Mouse (Mus musculus) thymus, adult 2 months (tissue): ENCODE results near the gene Olfr12. TPM values are rescaled to one million over a fixed set of nuclear protein-coding genes. Genes with fewer than 3 reads are reported as not detected.
A peak's percentile ranks its signal among the peaks of the same experiment; 100 is the strongest.

Experiments used
- DNase-seq: peaks from one replicate; pipeline ENCODE4 v3.0.0; 2021
- H3K27ac ChIP-seq: fragments of 200-500 bp; 2 replicates; pipeline ENCODE4 v1.5.1; 2012; ENCODE audit warnings: low read length, control low read depth; ENCODE audit not compliant: control insufficient read depth, insufficient read depth
- H3K27me3 ChIP-seq: fragments of 200-500 bp; 2 replicates; pipeline ENCODE4 v1.6.1; 2012; ENCODE audit warnings: mild to moderate bottlenecking, low read length, moderate library complexity, mixed read lengths; ENCODE audit not compliant: control insufficient read depth, insufficient read depth
- H3K36me3 ChIP-seq: fragments of 200-500 bp; 2 replicates; pipeline ENCODE4 v1.6.1; 2012; ENCODE audit warnings: mild to moderate bottlenecking, low read length, moderate library complexity; ENCODE audit not compliant: control insufficient read depth, insufficient read depth
- H3K4me1 ChIP-seq: fragments of 200-500 bp; replicated peaks from 2 replicates; pipeline ENCODE4 v1.6.1; 2012; ENCODE audit warnings: low read length; ENCODE audit not compliant: control insufficient read depth, insufficient read depth
- H3K4me3 ChIP-seq: fragments of 200-500 bp; 2 replicates; pipeline ENCODE4 v1.5.1; 2012; ENCODE audit warnings: mild to moderate bottlenecking, low read length, control low read depth, moderate library complexity; ENCODE audit not compliant: control insufficient read depth, insufficient read depth
- CTCF ChIP-seq: fragments of 200-500 bp; IDR thresholded peaks from 2 replicates; pipeline ENCODE4 v1.5.1; 2012; ENCODE audit warnings: mild to moderate bottlenecking, control low read depth, low read length, moderate library complexity, borderline replicate concordance; ENCODE audit not compliant: control insufficient read depth, poor library complexity, insufficient read depth; ENCODE audit errors: extremely low read depth
- POLR2A ChIP-seq: fragments of 200-500 bp; IDR thresholded peaks from 2 replicates; pipeline ENCODE4 v1.6.1; 2012; ENCODE audit warnings: mild to moderate bottlenecking, low read length, control low read depth, moderate library complexity; ENCODE audit not compliant: control insufficient read depth, poor library complexity, insufficient read depth; ENCODE audit errors: extremely low read depth
- WGBS: fragments of 180-500 bp; shearing (Covaris S2); methylation state at CpG from one replicate; pipeline ENCODE4 v1.1.7; 2018; 5-methylcytosine and 5-hydroxymethylcytosine counted together
- polyA plus RNA-seq: library from polyadenylated mRNA; depleted of rRNA; stranded (reverse); fragments of >200 nt; gene quantifications from 2 replicates; pipeline ENCODE4 v1.2.3, GENCODE M21; 2012

Gene Olfr12
- polyA plus RNA-seq, 1 experiment = 0.12 TPM

- Histone ChIP-seq H3K36me3 (no peaks in the 10 kb centered on the region), H3K4me3 (no peak overlapping the region), H3K27ac (no peak overlapping the region), H3K27me3 (no peaks in the 10 kb centered on the region), H3K4me1 (no peaks in the 10 kb centered on the region)
- WGBS = 2% methylated on average over 5 of the region's 5 CpGs
- TF ChIP-seq POLR2A = no peak
- no peak for TF ChIP-seq CTCF
- DNase-seq = peak; percentile 68
Observed at GRCm38 (mm10) chr1:92611008-92611407, 6.6 kb upstream of the Olfr12 start.

- Histone ChIP-seq H3K36me3 (no peaks in the 10 kb centered on the region), H3K4me1 (no peaks in the 10 kb centered on the region), H3K27me3 (no peaks in the 10 kb centered on the region), H3K4me3 (no peak overlapping the region), H3K27ac (no peak overlapping the region)
- TF ChIP-seq CTCF (no peak), POLR2A (no peak)
- DNase-seq = no peak
- 52% methylated on average over 4 of the region's 4 CpGs for WGBS
Observed at GRCm38 (mm10) chr1:92613175-92613574, 4.4 kb upstream of the Olfr12 start.

- 3% methylated on average over 1 of the region's 1 CpGs for WGBS
- DNase-seq = no peak
- TF ChIP-seq CTCF = no peak
- H3K27ac ChIP-seq = no peak overlapping the region
- H3K4me3 ChIP-seq = no peak overlapping the region
- no peaks in the 10 kb centered on the region for H3K4me1 ChIP-seq
- no peaks in the 10 kb centered on the region for H3K36me3 ChIP-seq
- no peaks in the 10 kb centered on the region for H3K27me3 ChIP-seq
Observed at GRCm38 (mm10) chr1:92614516-92614915, 3.1 kb upstream of the Olfr12 start.

- H3K4me1 ChIP-seq = no peaks in the 10 kb centered on the region
- no peak overlapping the region for H3K27ac ChIP-seq
- no peak for DNase-seq
- 33% methylated on average over 1 of the region's 1 CpGs for WGBS
- H3K4me3 ChIP-seq = no peak overlapping the region
- TF ChIP-seq POLR2A (no peak), CTCF (no peak)
- H3K36me3 ChIP-seq = no peaks in the 10 kb centered on the region
- H3K27me3 ChIP-seq = no peaks in the 10 kb centered on the region
Observed at GRCm38 (mm10) chr1:92616046-92616445, 1.5 kb upstream of the Olfr12 start.

GRCm38 (mm10) chr1:92618360-92618759, 772 bp downstream of the Olfr12 start:
- Histone ChIP-seq H3K27ac (no peak overlapping the region), H3K4me3 (no peak overlapping the region), H3K36me3 (no peaks in the 10 kb centered on the region), H3K27me3 (no peaks in the 10 kb centered on the region), H3K4me1 (no peaks in the 10 kb centered on the region)
- no peak for DNase-seq
- WGBS = 78% methylated on average over 4 of the region's 4 CpGs
- TF ChIP-seq CTCF (no peak), POLR2A (no peak)

- H3K4me1 ChIP-seq = 0 out of 2 replicates have a peak, but pooled peaks cover 3% of the 10 kb centered on the region
- no peaks in the 10 kb centered on the region for H3K36me3 ChIP-seq
- H3K27ac ChIP-seq = no peak overlapping the region
- TF ChIP-seq CTCF = no peak
- no peak for TF ChIP-seq POLR2A
- no peak overlapping the region for H3K4me3 ChIP-seq
- DNase-seq = no peak
- no peaks in the 10 kb centered on the region for H3K27me3 ChIP-seq
- 40% methylated on average over 4 of the region's 4 CpGs for WGBS
Observed at GRCm38 (mm10) chr1:92628227-92628626, 10.6 kb downstream of the Olfr12 start.

- TF ChIP-seq POLR2A = no peak
- no peak for TF ChIP-seq CTCF
- H3K27ac ChIP-seq = no peak overlapping the region
- no peak for DNase-seq
- WGBS = 90% methylated on average over 5 of the region's 5 CpGs
- no peaks in the 10 kb centered on the region for H3K27me3 ChIP-seq
- peaks cover 13% of the 10 kb centered on the region; the same call in 1 of the 2 replicates for H3K36me3 ChIP-seq
- H3K4me1 ChIP-seq = peaks cover 3% of the 10 kb centered on the region; the same call in 1 of the 2 replicates
- H3K4me3 ChIP-seq = no peak overlapping the region
Observed at GRCm38 (mm10) chr1:92632196-92632595, 14.6 kb downstream of the Olfr12 start.
